Mouse (Mus musculus) CH12F3 (cell line): ENCODE results near the gene Khdrbs1.
"Not testable (repeated sequence)": the region's sequence is repeated elsewhere in the genome, so short reads cannot be mapped to it uniquely, and the experiment has no call there.

Source experiments
- in situ Hi-C: fragments of 300-500 bp; cut with MboI; formaldehyde crosslinking; loops from 2 replicates; pipeline ENCODE4 v1.14.3; 2020; ENCODE audit warnings: low sequenced_read_pairs

Gene Khdrbs1

DNA sequence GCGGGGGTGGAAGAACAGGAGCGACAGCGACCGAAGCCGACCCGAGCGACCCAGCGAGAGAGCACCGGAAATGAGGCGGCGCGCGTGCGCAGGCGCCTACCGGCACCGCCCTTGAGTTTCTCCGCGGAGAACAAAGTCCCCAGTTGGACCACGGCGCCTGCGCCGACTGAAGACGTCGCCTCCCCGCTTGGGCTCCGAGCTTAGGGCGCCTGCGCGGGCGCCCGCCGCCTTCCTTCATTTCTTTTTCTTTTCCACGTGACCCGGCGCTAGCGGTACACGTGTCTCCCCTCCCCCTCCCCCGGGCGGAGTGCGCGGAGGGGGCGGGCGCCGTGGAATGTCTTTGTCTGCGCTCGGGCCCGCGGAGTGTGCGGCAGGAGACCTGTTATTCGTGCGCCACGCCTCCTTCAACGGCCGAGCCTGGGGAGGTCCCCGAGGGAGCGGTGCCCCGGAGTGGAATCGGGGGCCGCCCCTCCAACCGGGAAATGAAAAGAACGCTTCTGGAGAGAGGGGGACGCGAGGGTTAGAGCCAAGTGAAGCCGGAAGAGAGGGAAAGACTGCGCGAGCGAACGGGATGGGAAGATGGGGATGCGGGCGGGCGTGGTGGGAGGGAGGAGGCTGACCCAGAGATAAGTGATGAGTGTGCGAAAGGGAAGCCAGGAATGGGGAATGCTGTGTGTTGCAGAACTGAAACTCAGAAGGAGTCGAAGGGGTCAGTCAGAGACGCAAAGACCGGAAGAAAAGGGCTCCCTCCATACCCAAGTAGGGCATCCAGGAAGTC is at the start of gene Khdrbs1:
Gene Khdrbs1, minus strand, starts transcription at position 72 of the 778 bp plus-strand sequence.
- in situ Hi-C loops = no loop called here

DNA sequence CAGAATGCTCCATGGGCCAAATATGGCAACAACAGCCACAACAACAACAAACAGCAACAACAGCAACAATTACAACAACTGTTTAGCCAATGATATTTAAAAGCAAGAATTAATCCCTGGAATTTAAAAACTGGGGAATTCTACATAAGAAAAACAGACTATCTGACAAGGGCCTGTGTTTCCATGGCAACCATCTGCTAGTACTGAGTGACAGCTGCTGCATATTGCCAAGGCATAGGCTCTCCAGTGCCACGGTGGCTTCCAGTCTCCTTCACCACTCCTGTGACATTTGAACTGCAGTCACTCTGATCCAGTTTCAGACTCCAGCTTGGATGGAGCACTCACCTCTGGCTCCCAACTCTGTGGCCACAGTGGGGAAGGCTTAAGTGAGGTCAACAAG is 49.3 kb upstream of the Khdrbs1 start:
- in situ Hi-C loops = no loop called here

DNA sequence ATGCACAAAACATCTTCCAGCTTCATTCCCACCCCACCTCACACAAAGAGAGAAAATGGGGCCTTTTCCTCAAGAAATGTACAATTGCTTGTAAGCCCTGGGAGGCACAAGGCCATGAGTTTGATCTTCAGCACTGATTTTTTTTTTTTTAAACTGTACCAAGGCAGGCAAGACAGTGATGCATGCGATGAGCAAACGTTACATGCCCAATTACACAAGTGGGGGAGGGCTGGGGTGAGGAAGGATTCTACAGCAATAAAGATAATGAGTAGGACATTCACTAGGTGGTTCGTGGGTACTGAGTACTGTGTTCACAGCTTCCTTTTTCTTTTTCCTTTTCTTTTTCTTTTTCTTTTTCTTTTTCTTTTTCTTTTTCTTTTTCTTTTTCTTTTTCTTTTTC is 48.4 kb upstream of the Khdrbs1 start:
- in situ Hi-C loops = no loop called here

DNA sequence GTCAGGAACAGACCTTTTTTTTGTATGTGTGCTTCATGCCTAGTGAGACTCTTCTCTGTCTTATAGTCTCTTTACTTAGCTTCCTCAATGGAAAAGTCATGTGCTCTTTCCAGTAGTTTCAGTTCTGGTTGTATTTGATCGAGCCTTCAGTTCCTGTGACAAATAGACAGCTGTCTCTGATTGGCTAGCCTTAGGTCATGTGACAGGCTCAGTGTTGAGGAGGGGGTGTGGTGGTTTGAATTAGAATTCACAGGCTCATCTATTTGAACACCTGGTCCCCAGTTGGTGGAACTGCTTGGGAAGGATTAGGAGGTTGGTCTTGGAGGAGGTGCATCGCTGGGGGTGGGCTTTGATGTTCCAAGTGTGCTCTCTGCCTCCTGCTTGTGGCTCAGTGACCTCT is 47.5 kb upstream of the Khdrbs1 start:
- in situ Hi-C loops = loop anchor here (10.0 kb wide), 2 partner anchors 55 to 135 kb away; partner anchors contain the start of gene Spocd1

DNA sequence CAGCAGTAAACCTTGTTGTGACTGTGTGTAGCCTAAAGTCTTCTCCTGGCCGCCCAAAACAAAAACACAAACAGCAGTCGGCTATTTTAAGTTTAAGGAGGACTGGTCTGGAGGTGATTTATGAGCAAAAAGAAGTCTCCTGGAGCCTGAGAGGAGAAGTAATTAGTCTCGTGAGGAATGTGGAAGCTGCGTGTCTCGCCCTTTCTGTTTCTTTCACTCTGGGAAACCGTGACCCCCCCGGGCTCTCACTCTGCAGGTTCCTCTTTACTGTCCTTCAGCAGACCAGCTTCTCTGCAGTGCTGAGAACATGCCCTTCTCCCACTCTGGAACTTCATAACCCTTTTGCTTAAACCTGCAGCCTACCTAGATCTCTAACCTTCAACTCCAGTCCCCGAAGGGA is 46.6 kb upstream of the Khdrbs1 start:
- in situ Hi-C loops = loop anchor here (10.0 kb wide), 2 partner anchors 56 to 136 kb away; partner anchors contain the start of gene Spocd1

DNA sequence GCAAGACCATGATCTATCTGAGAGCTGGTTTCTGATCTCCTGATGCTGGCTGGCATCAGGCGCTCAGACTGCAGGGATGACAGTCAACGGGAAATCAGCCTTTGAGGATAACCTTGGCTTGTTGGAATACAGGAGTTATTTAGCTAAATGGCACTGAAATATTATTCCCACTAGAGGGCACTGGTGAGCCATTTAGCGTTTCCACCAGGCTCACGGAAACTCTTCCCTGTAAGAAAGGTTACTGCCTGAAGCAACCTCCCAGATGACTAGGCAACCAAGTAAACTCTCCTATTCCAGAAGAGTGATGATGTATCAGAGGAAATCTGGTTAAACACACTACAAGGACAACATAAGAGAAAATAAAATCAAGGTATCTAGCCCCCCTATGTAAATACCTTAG is 43.1 kb upstream of the Khdrbs1 start:
- in situ Hi-C loops = loop anchor here (10.0 kb wide), 2 partner anchors 60 to 140 kb away; partner anchors contain the start of gene Spocd1

DNA sequence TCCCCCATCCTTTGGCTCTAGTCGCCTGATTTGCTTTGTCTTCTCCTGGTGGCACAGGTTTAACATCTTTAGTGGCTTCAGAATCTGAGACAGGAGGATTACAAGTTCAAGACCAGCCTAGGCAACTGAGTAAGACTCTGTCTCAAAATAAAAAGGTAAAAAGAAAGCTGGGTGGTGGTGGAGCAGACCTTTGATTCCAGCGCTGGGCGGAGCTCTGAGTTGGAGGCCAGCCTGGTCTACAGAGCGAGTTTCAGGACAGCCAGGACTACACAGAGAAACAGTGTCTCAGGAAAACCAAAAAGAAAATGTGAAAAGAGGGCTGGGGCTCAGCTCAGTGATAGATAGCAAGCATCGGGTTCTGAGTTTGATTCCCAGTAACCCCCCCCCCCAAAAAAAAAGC is 41.4 kb upstream of the Khdrbs1 start:
- in situ Hi-C loops = loop anchor here (10.0 kb wide), 2 partner anchors 61 to 141 kb away; partner anchors contain the start of gene Spocd1

DNA sequence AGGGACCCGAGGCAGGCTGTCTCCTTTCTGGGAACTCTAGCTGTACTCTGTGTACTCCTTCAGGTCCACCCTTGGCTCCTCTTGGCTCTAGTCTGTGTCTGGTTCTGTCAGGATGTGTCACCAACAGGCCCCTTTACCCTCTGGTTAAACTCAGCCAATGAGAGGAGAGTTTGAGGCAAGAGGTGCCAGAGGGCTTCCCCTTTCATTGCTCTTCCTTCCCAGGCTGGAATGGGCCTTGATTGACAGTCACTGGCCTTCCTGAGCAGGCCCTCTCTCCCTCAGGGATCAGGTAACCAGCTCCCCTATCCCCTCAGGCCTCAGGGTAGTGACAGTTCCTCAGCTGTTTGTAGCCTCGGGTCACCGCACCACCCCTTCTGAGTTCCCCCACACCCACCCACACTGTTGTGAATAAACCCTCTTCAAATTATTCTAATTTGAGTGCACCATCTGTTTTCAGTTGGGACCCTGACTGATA is 40.8 kb upstream of the Khdrbs1 start:
- in situ Hi-C loops = loop anchor here (10.0 kb wide), 2 partner anchors 62 to 142 kb away; partner anchors contain the start of gene Spocd1

DNA sequence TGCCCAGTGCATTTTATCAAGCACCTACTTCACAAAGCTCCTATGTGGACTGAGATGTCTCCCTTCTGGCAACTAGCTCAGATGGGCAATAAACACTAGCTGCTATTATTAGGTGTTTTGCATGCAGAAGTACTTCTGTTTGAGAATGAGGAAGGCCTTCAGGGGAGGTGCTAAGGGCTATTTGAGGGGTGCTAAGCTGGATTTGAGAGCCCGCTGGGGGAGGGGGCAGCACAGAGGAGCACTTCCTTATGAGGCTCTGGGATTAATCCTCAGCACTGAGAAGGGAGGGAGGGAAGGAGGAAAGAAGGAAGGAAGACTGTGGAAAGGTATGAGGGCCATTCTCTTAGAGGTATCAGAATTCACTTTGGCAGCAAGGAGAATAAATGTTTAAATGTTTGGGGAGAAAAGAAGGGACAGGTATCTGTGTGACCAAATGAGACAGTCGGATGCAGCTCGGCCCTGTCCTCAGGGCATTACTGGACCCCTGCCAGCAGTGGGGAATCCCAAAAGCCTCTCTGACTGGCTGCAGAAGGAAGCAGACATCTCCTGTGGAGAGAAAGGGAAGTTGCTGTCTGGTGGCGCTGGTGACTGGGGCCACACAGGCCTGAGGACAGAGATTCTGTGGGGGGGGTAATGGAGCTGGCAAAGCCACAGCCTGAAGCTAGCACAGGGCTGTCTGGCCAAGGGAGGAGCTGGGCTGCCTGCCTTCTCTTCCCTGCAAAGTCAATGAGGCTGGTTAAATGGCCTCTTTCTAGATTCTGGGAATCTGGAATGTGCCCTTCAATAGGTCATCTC is 40.0 kb upstream of the Khdrbs1 start:
- in situ Hi-C loops = loop anchor here (10.0 kb wide), 2 partner anchors 63 to 143 kb away; partner anchors contain the start of gene Spocd1

DNA sequence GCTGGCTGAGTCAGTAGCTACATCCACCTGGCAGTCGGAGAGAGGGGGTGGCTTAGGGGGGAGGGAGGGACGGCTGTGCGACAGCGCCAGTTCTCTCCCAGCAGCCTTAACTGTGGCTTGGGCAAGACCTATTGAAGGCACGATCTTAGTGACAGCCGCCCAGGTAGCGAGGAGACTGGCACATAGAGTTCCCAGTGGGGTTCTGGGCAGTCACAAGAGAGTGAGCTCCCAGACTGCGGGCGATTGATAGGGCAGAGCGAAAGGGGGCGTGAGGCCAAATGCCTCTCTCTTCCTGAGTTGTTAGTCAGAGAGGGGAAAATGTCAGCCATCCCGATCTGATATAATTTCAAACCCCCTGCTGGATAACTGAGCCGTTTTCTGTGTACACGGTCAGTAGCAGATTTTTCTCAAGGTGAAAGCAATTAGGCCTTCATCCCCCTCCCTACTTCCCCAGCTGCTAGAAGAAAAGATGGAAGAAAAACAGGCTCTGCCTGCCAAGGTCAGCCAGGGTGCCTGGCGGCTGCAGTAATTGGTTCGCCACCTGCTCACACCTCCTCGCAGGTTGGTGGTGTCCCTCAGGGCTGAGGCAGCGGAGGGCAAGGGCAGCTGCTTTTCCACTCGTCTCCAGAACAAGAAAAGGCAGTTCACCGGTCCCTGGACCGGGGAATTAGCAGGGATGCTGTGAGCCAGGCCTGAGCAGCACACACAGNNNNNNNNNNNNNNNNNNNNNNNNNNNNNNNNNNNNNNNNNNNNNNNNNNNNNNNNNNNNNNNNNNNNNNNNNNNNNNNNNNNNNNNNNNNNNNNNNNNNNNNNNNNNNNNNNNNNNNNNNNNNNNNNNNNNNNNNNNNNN is 29.8 kb upstream of the Khdrbs1 start:
- in situ Hi-C loops = no loop called here

DNA sequence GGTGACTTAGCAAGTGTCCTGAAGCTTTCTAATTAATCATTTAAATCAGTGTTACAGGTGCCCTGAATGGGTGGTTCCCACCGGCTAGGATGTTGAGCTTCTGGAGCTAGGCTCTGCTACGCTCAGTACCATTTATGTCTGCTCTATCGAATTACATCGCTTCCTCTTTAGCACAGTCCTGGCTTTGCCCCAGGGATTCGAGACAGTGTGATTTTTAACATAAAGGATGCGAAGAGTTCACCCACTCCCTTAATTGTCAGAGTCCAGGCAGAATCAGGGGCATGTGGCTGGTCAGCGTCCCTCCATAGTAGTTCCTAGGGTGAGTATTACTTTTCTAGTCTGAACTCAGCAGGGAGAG is 29.2 kb upstream of the Khdrbs1 start:
- in situ Hi-C loops = no loop called here

DNA sequence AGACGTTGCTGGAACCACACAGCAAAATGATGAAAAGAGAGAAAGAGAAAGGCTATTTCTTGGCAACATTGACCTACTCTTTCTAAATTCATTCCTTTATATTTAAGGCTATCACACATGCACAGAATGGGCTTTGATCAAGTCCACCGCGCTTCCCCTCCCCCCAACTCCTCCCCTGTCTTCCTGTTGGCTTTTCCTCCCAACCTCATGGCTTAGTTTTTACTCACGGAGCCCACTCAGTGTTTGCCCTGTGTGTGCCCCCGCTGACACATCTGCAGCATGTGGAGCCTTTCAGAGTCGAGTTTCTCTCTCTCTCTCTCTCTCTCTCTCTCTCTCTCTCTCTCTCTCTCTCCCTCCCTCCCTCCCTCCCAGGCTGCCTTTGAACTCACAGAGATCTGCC is 28.5 kb upstream of the Khdrbs1 start:
- in situ Hi-C loops = no loop called here

DNA sequence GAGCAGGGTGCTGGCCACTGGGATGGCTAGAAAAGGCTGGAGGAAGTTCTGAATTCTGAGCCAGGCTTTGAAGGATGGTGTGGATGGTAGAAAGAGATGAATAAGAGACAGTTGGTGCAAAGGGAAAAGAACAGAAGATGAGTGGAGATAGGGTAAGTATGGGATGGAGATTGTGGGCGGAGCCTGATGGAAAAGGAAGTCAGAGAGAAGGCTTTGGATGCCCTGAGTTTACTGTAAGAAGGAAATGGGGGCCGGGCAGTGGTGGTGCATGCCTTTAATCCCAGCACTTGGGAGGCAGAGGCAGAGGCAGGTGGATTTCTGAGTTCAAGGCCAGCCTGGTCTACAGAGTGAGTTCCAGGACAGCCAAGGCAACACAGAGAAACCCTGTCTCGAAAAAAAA is 26.6 kb upstream of the Khdrbs1 start:
- in situ Hi-C loops = not testable (repeated sequence)

DNA sequence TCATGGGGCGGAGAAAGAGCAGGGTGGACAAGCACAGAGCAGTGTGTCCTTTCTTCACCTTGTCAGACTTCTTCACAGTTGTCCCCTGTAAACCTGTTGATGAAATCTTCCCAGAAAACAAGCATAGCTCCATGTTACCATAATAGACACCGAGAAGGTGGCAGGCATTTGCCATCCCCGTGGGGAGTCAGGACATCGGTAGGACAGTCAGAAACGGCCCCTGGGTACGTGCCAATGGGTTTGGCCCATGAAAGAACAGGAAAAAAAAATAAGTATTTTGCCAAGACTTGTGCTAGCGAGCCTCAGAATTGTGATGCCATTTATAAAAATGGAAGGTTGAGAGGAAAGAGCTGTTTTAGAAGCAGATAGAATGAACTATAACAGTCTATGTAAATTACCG is 25.7 kb upstream of the Khdrbs1 start:
- in situ Hi-C loops = no loop called here

DNA sequence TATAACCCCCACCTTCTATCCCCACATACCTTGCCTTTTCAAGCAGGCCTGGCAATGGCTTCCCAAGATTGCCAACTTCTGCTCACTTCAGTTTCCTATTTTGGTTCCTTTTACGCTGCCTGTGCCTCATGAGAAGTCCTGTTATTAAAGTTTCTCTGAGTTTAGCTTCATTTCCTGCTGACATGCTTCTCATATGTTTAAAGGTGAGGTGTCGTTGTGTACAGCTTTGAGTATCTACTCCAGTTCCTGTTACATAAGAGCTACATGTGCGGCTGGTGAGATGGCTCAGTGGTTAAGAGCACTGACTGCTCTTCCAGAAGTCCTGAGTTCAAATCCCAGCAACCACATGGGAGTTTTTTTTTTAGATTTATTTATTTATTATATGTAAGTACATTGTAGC is 23.2 kb upstream of the Khdrbs1 start:
- in situ Hi-C loops = no loop called here

DNA sequence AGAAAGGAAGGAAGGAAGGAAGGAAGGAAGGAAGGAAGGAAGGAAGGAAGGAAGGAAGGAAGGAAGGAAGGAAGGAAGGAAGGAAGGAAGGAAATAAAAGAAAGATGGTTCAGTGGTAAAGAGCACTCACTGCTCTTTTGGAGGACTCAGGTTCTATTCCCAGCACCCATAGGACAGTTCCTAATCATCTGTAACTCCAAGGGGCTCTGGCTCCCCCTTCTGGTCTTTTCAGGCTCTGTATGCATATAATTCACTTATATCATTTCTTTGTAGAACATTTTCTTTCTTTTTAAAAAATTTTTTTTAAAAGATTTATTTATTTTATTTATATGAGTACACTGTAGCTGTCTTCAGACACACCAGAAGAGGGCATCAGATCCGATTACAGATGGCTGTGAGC is 20.4 kb upstream of the Khdrbs1 start:
- in situ Hi-C loops = not testable (repeated sequence)

DNA sequence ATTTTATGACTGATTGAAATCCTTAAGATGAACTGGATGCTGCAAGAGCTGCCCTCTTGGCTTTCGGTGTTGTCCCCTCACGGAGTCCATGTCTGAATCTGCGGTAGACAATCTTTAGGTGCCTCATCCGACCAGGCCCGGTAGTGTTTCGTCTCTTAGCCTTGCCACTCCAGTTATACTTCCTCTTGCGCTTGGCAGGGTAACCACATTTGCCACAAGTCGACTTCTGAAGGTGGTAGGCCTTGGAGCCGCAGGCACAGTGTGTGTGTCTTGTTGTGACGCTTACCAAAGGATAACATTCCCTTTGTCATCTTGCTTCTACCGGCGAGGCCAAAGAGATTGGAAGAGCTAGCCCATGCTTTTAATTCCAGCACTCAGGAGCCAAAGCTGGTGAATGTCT is 19.5 kb upstream of the Khdrbs1 start:
- in situ Hi-C loops = no loop called here

DNA sequence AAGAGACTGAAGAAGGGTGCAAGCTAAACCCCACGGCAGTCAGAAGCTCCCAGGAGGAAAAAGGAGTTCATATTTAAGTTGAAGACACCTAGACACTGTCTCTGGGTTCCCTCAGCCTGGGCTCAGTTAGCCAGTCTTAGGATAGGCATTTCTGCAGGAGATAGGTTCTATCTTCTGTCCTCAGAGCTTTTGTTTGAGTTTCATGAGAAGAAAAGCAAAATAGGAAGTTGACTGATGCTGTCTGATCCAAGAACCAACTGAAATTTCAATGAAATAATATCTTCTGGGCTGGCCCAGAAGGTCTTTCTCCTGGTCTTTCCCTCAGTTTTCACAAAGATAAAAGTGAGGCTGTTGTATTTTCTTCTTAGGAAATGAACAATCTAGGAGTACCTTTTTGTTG is 13.4 kb upstream of the Khdrbs1 start:
- in situ Hi-C loops = no loop called here

DNA sequence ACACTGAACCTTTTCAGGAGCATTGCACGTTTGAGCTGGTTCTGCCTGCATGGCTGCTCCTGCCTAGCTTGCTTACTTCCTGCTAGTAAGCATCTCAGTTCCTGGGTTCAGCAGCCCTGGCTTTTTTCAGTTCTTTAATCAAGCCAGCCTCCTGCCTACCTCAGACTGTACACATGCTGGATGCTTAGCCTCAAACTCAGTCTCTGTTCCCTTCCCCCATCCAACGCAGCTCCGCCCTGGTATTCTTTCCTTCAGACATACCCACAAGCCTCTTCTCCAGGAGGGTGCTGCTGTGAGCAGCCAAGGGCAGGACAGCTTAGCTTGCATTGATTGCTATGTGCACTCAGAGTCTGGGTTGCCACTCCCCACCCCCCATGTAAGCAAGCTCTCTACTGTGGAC is 12.6 kb upstream of the Khdrbs1 start:
- in situ Hi-C loops = no loop called here

DNA sequence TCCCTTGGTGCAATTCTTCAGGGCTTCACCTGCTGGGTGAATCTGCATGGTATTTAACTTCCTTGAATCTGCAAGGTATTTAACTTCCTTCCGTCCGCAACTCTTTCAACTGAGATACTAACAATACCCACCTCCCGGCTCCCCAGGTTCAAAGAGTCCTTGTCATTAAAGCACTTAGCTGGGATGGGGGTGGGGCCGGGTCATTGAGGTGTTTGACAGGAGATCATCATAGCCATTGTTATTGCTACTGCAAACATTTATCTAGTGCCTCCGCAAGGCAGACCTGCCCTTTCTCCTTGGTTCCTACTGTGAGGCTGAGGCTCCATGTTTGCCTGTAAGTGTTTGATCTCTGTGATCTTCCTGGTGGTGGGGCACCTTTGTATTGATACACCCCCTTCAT is 8.3 kb upstream of the Khdrbs1 start:
- in situ Hi-C loops = no loop called here

DNA sequence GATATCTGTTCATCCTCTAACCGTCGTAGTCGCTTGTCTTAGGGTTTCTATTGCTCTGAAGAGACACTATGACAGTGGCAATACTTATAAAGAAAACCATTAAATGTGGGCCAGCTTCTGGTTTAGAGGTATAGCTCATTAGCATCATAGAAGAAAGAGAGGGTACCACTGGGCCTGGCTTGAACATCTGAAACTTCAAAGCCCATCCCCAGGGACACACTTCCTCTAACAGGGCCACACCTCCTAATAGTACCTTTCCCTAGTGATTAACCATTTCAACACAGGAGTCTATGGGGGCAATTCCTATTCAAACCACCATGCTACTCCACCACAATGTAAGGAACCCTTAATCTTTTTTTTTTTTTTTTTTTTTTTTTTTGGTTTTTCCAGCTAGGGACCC is 4.5 kb upstream of the Khdrbs1 start:
- in situ Hi-C loops = no loop called here
